Mouse (Mus musculus): ENCODE data around the gene Il15ra. TPM values are rescaled to one million over a fixed set of nuclear protein-coding genes. Genes with fewer than 3 reads are reported as not detected.

The Il15ra gene
- polyA plus RNA-seq, 1 experiment from 2014 or later: 4.3 TPM

DNA sequence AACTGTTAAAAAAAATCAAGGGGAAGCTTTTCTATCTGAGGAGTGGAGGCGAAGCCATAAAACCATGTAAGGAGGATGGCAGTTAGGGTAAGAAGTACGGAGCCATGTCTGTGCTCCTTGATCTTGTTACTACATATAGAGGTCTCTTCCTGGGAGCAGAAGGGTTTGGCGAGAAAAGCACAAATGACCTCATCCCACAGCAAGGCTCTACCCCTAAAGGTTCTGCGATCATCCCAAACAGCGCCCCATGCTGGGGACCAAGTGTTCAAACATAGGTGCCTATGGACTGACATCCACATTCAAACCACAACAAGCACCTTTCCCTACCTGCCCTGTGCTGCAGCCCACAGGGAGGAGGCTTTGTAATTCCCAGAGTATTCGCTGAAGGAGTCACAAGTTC, 40.7 kb upstream of the Il15ra start:
- H3K36me3 ChIP-seq (ENCODE audit: insufficient read depth, low read length): no peaks in the 10 kb centered on the region
- H3K27me3 ChIP-seq (ENCODE audit: insufficient read depth, low read length): no peaks in the 10 kb centered on the region
- no peaks in the 10 kb centered on the region for H3K9me3 ChIP-seq (replicated peaks; ENCODE audit: low read length)
- no peak; the same call in 1 of the 2 replicates for TF ChIP-seq CTCF (IDR thresholded peaks at IDR 0.05; ENCODE audit: low read depth)
- H3K4me2 ChIP-seq (ENCODE audit: low read length): peak overlapping the region; percentile 46
- H3K27ac ChIP-seq: no peak overlapping the region
- ATAC-seq (replicated peaks; ENCODE audit: low FRiP score, low read depth): no peak
- H3K9ac ChIP-seq (ENCODE audit: low read depth, low read length): no peak overlapping the region
- peak; percentile 14 for DNase-seq (ENCODE audit: low spot score)
- no peaks in the 10 kb centered on the region for H3K4me1 ChIP-seq (replicated peaks; ENCODE audit: insufficient read depth, low read length)
- H3K4me3 ChIP-seq (replicated peaks; ENCODE audit: low read depth, low read length): no peak overlapping the region
- 46% methylated on average over 6 of the region's 6 CpGs for WGBS

DNA sequence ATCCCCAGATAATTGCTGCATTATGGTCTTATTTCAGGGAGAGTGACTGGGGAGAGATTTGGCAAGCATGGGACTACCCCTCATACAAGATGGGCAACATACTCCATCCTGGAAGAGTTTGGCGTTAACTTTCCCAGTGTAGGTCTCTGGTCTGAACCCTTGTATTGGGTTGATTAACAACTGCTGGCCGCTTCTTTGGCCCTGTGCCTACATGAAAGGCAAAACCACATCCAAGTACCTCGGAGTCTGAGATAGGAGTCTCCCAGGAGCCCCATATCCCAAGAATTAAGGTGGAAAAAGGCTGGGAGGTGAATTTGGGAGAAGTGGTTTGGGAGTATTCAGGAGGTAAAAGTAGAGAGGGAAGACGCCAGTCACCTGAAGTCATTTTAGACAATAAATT, 40.3 kb upstream of the Il15ra start:
- no peaks in the 10 kb centered on the region for H3K4me1 ChIP-seq (replicated peaks; ENCODE audit: insufficient read depth, low read length)
- H3K9me3 ChIP-seq (replicated peaks; ENCODE audit: low read length): no peaks in the 10 kb centered on the region
- no peak overlapping the region for H3K4me2 ChIP-seq (ENCODE audit: low read length)
- DNase-seq (ENCODE audit: low spot score): no peak
- H3K9ac ChIP-seq (ENCODE audit: low read depth, low read length): no peak overlapping the region
- ATAC-seq (replicated peaks; ENCODE audit: low FRiP score, low read depth): no peak
- no peaks in the 10 kb centered on the region for H3K36me3 ChIP-seq (ENCODE audit: insufficient read depth, low read length)
- no peak overlapping the region for H3K27ac ChIP-seq
- H3K4me3 ChIP-seq (replicated peaks; ENCODE audit: low read depth, low read length): no peak overlapping the region
- WGBS: 66% methylated on average over 4 of the region's 4 CpGs
- no peak for TF ChIP-seq CTCF (IDR thresholded peaks at IDR 0.05; ENCODE audit: low read depth)
- H3K27me3 ChIP-seq (ENCODE audit: insufficient read depth, low read length): no peaks in the 10 kb centered on the region

DNA sequence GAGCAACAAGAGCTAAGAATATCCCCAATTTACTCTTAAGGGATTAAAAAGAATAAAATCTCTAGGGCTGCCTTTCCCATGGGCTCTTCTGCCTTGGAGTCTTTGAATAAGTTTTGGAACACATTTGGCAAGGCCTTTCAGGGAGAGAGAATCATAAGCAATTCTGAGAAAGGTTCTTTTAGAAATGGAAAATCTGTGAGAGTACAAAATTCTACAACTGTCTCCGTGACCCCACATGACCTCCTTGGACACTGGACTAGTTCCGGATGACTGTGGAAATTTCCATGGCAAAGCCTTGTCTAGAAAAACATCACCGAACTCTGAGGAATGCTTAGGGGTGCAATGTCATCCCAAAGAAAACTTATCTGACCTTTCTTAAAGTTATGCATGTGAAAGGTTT, 39.8 kb upstream of the Il15ra start:
- no peaks in the 10 kb centered on the region for H3K36me3 ChIP-seq (ENCODE audit: insufficient read depth, low read length)
- no peak overlapping the region for H3K4me3 ChIP-seq (replicated peaks; ENCODE audit: low read depth, low read length)
- H3K9me3 ChIP-seq (replicated peaks; ENCODE audit: low read length): no peaks in the 10 kb centered on the region
- WGBS: 78% methylated on average over 3 of the region's 3 CpGs
- DNase-seq (ENCODE audit: low spot score) (no peak), ATAC-seq (replicated peaks; ENCODE audit: low FRiP score, low read depth) (no peak)
- no peaks in the 10 kb centered on the region for H3K27me3 ChIP-seq (ENCODE audit: insufficient read depth, low read length)
- H3K4me1 ChIP-seq (replicated peaks; ENCODE audit: insufficient read depth, low read length): no peaks in the 10 kb centered on the region
- no peak overlapping the region for H3K27ac ChIP-seq
- H3K9ac ChIP-seq (ENCODE audit: low read depth, low read length): no peak overlapping the region
- H3K4me2 ChIP-seq (ENCODE audit: low read length): no peak overlapping the region
- no peak for TF ChIP-seq CTCF (IDR thresholded peaks at IDR 0.05; ENCODE audit: low read depth)

DNA sequence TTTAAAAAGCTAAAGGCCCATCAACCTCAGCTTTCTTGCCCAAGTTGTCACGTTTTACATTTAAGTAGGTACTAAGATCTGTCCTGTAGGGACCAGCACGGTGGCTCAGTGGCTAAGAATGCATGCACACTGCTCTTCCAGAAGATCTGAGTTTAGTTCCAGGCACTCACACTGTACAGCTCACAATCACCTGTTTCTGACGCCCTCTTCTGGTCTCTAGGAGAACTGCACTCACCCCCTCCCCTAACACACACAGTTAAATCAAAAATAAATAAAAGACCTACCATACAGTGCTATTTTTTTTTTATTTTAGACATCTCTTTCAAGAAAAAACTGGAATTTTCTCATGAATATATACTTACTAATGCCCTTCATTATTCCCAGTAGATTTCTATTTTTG, 32.9 kb upstream of the Il15ra start:
- no peak for ATAC-seq (replicated peaks; ENCODE audit: low FRiP score, low read depth)
- WGBS: 27% methylated on average over 3 of the region's 3 CpGs
- peak; percentile 31; the same call in 1 of the 2 replicates for TF ChIP-seq CTCF (IDR thresholded peaks at IDR 0.05; ENCODE audit: low read depth)
- Histone ChIP-seq H3K4me3 (replicated peaks; ENCODE audit: low read depth, low read length) (no peak overlapping the region), H3K36me3 (ENCODE audit: insufficient read depth, low read length) (no peaks in the 10 kb centered on the region), H3K27ac (no peak overlapping the region), H3K27me3 (ENCODE audit: insufficient read depth, low read length) (no peaks in the 10 kb centered on the region), H3K4me2 (ENCODE audit: low read length) (no peak overlapping the region), H3K4me1 (replicated peaks; ENCODE audit: insufficient read depth, low read length) (no peaks in the 10 kb centered on the region), H3K9me3 (replicated peaks; ENCODE audit: low read length) (no peaks in the 10 kb centered on the region), H3K9ac (ENCODE audit: low read depth, low read length) (no peak overlapping the region)
- no peak for DNase-seq (ENCODE audit: low spot score)

DNA sequence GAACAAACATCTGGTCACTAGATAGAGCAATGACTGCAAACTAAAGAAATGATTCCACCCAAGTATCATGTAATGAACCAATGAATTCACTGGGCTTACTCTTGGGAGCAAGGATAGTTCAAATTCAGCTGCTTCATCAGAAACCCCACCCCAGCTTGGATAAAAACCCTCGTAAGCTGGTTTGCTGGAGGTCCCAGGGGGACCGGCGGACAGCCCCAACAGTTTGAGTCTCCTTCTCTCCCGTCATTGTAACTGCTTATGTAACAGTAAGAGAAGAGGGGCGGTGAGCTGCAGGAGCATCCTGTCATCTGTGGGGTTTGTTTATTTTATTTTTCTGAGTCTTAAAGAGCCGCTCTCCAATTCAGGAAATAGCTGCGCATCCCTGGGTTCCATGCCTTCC, 25.5 kb upstream of the Il15ra start:
- H3K36me3 ChIP-seq (ENCODE audit: insufficient read depth, low read length): no peaks in the 10 kb centered on the region
- TF ChIP-seq CTCF (IDR thresholded peaks at IDR 0.05; ENCODE audit: low read depth): no peak
- H3K4me3 ChIP-seq (replicated peaks; ENCODE audit: low read depth, low read length): no peak overlapping the region
- H3K27me3 ChIP-seq (ENCODE audit: insufficient read depth, low read length): no peaks in the 10 kb centered on the region
- ATAC-seq (replicated peaks; ENCODE audit: low FRiP score, low read depth) (no peak), DNase-seq (ENCODE audit: low spot score) (no peak)
- no peaks in the 10 kb centered on the region for H3K9me3 ChIP-seq (replicated peaks; ENCODE audit: low read length)
- H3K4me1 ChIP-seq (replicated peaks; ENCODE audit: insufficient read depth, low read length): no peaks in the 10 kb centered on the region
- H3K4me2 ChIP-seq (ENCODE audit: low read length): no peak overlapping the region
- WGBS: 68% methylated on average over 7 of the region's 7 CpGs
- H3K27ac ChIP-seq: no peak overlapping the region
- no peak overlapping the region for H3K9ac ChIP-seq (ENCODE audit: low read depth, low read length)

DNA sequence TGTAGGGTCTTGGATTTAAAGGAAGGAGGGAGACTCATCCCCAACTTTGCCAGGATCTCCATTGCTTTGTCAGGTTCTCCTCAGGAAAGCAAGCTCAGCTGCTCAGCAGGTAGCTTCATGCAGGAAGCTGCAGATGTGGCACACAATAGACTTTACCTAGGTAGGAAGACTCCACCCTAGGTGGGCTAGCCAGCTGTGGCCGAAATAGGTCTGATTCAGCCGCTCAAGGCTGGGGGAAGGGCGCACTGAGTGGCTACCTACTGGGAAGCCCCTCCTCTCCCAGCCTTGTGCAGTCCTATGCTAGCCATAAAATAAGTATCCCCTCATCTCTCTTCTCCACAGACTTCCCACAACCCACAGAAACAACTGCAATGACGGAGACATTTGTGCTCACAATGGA, 22.4 kb upstream of the Il15ra start:
- Histone ChIP-seq H3K27me3 (ENCODE audit: insufficient read depth, low read length) (no peaks in the 10 kb centered on the region), H3K4me2 (ENCODE audit: low read length) (no peak overlapping the region), H3K9me3 (replicated peaks; ENCODE audit: low read length) (no peaks in the 10 kb centered on the region), H3K4me3 (replicated peaks; ENCODE audit: low read depth, low read length) (no peak overlapping the region), H3K36me3 (ENCODE audit: insufficient read depth, low read length) (no peaks in the 10 kb centered on the region), H3K9ac (ENCODE audit: low read depth, low read length) (no peak overlapping the region), H3K27ac (no peak overlapping the region), H3K4me1 (replicated peaks; ENCODE audit: insufficient read depth, low read length) (no peaks in the 10 kb centered on the region)
- no peak for DNase-seq (ENCODE audit: low spot score)
- WGBS: 69% methylated on average over 4 of the region's 4 CpGs
- no peak for TF ChIP-seq CTCF (IDR thresholded peaks at IDR 0.05; ENCODE audit: low read depth)
- no peak for ATAC-seq (replicated peaks; ENCODE audit: low FRiP score, low read depth)

DNA sequence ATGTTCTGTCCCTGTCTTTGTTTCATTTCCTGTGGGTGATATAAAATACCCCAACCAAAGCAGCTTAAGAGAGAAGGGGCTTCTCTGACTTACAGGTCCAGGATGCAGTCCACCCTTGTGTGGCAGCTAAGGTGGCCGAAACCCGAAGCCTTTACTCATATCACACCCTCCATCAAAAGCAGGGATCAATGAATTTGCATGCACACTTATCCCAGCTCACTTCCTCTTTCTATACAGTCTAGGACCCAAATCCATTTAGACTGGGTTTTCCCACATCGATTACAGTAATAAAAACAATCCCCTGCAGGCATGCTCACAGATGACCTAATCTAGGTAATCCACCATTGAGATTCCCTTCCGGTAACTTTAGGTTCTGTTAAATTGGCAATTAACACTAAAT, 18.6 kb upstream of the Il15ra start:
- no peaks in the 10 kb centered on the region for H3K36me3 ChIP-seq (ENCODE audit: insufficient read depth, low read length)
- 71% methylated on average over 4 of the region's 4 CpGs for WGBS
- H3K4me2 ChIP-seq (ENCODE audit: low read length): no peak overlapping the region
- no peak overlapping the region for H3K4me3 ChIP-seq (replicated peaks; ENCODE audit: low read depth, low read length)
- H3K27ac ChIP-seq: no peak overlapping the region
- H3K9me3 ChIP-seq (replicated peaks; ENCODE audit: low read length): no peaks in the 10 kb centered on the region
- ATAC-seq (replicated peaks; ENCODE audit: low FRiP score, low read depth) (no peak), DNase-seq (ENCODE audit: low spot score) (no peak)
- no peak overlapping the region for H3K9ac ChIP-seq (ENCODE audit: low read depth, low read length)
- no peaks in the 10 kb centered on the region for H3K4me1 ChIP-seq (replicated peaks; ENCODE audit: insufficient read depth, low read length)
- no peaks in the 10 kb centered on the region for H3K27me3 ChIP-seq (ENCODE audit: insufficient read depth, low read length)
- no peak for TF ChIP-seq CTCF (IDR thresholded peaks at IDR 0.05; ENCODE audit: low read depth)
